Mouse (Mus musculus): ENCODE data around the gene Il3.
"Not testable (repeated sequence)": the region's sequence is repeated elsewhere in the genome, so short reads cannot be mapped to it uniquely, and the experiment has no call there.

The Il3 gene

DNA sequence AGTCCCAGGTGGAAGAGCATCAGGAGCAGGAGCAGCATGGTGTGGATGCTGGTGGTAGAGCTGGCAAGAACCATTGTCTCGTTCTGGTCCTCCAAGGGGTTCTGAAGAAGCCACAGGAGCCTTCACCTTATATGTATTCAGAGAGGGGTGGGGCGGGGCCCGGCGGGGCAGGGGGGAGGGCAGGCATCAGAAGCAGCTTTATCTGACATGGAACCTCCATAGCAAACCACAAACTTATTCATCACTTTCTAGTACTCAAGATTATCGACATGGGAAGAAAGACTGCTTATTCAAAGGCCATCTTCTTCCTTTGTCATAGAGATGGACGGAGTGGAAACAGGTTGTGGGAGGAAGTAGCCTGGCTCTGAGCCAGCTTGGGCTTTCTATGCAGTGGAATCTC lies at the start of gene Il3:
Il3 (minus strand) TSS at position 101 of the 400 bp plus-strand sequence.
- no peak for DNase-seq (ENCODE audit: low read depth, low spot score)

GRCm38 (mm10) chr11:54315336-54315735 lies 48.3 kb upstream of the Il3 start:
- DNase-seq (ENCODE audit: low read depth, low spot score): no peak

GRCm38 (mm10) chr11:54314740-54315139 lies 47.7 kb upstream of the Il3 start:
- no peak for DNase-seq (ENCODE audit: low read depth, low spot score)

DNA sequence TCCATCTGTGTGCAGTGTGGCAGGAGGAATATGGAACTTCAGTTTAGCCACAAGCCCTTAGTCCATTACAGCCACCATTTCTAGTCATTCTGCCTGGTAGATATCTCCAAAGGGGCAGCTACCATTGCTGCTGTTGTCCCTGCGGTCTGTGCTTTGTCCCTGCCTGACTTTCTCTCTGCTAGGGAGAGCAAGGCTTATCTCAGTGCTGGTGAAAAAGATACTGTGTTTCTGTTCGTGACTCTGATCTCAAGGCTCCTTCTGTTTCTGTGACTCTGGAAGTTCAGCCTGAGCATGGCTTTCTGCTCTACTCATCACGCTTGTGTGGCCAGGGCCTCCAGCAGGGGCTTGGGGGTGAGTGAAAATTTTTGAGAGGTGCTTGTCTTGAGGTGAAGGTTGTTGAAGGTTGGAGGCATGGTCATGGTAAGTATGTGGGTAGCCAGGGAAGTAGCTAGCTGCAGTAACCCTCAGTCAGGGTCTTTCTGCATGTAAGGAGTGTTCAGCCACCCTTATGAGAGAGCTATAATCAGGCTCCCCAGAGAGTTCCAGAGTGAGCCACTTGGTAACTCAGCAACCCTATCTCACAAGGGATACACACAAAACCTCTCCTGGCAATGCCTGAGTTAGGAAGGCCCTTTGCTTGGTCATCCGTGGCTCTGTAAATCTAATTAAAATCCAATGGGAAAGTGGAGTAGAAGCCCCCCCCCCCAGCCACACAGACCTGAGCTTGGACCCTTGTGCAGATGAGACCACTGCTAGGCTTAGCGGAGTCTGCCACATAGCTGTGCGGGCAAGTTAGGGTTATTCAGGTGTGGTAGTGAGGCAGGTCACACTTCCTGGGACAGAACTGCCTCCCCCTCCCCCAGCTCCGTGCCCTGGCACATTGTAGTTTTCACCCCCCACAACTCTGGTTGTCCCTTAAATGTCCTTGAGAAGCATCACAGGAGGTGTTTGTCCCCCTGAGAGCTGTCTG lies 46.6 kb upstream of the Il3 start:
- no peak for DNase-seq (ENCODE audit: low read depth, low spot score)

DNA sequence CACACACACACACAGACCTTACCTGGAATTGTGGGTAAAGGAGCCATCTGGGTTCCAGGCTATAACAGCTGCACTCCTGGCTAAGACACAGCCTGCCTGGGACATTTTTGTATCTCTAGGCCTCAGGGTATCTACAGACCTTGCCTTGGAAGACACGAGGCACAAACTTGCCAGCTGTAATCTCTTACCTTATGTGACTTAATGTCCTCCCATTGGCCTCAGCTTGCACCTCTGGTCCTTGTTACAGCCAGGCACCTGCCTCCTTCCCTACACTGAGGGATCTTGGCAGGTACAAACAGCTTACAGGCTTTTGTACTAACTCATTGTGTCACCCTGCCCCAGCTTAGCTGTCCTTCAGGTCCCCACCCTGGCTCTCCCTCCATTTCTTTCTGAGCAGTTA lies 45.5 kb upstream of the Il3 start:
- DNase-seq (ENCODE audit: low read depth, low spot score): no peak

GRCm38 (mm10) chr11:54312021-54312420 lies 44.9 kb upstream of the Il3 start:
- peak; percentile 58 for DNase-seq (ENCODE audit: low read depth, low spot score)

DNA sequence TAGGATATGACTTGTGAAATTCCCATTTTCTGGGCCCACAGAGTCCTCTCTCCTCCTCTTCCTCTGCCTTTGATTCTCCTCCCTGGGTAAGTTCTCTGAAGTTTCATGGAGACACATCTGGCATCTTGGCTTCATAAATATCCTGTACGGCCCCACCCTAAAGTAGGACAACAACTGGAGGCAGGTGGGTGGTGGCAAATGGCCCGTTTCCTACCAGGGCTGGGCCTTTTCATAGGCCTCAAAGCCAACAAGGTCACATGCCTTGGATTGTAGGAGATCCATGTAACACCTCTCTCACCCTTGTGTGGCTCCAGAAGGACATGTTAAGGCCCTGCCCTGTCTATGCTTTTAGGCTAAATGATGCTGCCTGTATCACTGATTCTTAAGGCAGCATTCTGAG lies 43.5 kb upstream of the Il3 start:
- peak; percentile 13 for DNase-seq (ENCODE audit: low read depth, low spot score)

DNA sequence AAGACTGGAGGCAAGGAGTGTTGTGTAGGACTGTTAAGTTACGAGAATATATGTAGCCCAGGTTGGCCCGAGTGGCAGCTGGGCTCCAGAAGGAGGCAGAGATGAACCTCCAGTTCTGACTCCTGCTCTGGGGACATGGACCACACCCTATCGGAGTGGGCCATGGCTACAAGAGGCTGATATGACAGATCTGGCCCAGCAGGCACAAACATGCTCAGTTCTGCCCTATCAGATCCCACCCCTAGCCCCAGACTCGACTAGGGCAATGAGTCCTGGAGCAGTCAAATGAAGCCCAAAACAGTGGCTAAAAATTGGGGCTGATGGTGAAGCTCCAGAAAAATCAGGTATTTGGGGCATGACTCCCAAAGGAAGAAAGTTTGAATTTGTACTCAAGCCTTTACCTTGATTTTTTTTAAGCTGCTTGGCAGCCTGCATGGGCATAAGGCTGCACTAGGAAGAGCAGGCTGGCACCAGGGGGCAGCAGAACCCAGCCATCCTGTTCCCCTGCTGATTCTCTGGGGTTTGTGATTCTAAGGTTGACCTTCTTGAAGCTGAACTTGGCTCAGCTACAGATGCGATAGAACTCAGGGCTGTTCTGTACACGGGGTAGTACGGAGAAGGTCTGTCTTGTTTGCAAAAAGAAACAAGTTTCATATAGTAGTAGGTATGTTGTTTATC lies 40.2 kb upstream of the Il3 start:
- DNase-seq (ENCODE audit: low read depth, low spot score): peak; percentile 35

DNA sequence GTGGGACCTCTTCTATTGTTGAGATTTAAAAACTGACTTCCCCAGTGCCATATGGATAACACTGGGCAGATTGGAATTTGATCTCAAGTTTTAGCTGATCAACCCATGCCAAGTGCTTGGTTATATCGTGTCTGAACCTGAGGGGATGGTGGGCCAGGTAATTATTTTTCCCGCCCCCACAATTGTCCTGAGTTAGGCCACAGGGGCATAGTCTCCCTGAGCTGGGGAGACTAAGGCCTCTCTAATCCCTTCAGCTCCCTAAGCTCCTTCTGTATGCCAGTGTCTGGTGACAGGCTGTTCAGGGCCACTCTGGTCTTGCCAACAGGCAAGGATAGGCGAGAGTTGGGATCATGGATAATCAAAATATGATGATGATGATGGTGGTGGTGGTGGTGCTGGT lies 38.3 kb upstream of the Il3 start:
- DNase-seq (ENCODE audit: low read depth, low spot score): no peak

DNA sequence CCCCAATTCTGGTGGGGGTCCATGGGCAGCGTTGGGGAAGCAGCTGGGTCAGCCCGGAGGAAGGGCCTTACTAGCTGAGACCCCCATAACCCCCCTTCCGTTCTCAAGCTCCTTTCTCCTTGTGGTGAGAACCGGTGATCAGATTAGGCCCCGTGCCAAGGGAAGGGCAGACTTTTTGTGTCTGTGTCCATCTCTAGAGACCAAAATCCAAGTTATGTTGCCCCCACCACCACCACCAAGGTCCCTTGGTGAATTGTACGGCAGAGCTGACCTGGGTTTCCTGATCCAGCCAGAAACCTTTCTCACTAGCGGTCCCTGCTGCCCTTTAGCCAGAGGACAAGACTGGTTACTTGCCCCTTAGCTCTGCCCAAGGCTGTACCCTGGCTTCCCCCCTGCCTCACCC lies 37.4 kb upstream of the Il3 start:
- DNase-seq (ENCODE audit: low read depth, low spot score): no peak

GRCm38 (mm10) chr11:54303728-54304470 lies 36.8 kb upstream of the Il3 start, which contains the start of gene Acsl6:
Acsl6 (plus strand) TSS chr11:54303798.
- DNase-seq (ENCODE audit: low read depth, low spot score): peak; percentile 71

GRCm38 (mm10) chr11:54303076-54303727 lies 36.1 kb upstream of the Il3 start:
- DNase-seq (ENCODE audit: low read depth, low spot score): peak; percentile 72

GRCm38 (mm10) chr11:54302606-54303005 lies 35.5 kb upstream of the Il3 start:
- no peak for DNase-seq (ENCODE audit: low read depth, low spot score)

DNA sequence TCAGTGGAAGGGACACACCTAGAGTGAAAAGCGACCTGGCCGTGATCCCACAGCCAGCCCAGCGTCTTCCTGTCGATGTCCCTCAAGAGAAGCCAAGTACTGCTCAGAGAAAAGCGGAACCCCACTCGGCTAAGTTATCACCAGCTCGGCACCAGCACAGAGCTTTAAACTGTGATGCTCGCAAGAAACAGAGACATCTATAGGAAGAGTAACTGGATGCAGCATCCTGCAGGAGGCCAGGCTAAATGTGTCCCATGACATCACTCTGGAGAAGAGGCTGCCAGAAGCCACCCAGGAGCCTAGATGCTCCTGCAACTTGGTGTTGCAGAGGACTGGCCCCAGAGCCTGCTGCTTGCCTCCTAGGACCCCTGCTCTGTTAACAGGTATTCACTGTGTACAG lies 34.9 kb upstream of the Il3 start:
- no peak for DNase-seq (ENCODE audit: low read depth, low spot score)

GRCm38 (mm10) chr11:54298777-54299176 lies 31.7 kb upstream of the Il3 start:
- DNase-seq (ENCODE audit: low read depth, low spot score): peak; percentile 30

GRCm38 (mm10) chr11:54297471-54297870 lies 30.4 kb upstream of the Il3 start:
- not testable (repeated sequence) for DNase-seq (ENCODE audit: low read depth, low spot score)

GRCm38 (mm10) chr11:54296734-54297133 lies 29.7 kb upstream of the Il3 start:
- no peak for DNase-seq (ENCODE audit: low read depth, low spot score)

DNA sequence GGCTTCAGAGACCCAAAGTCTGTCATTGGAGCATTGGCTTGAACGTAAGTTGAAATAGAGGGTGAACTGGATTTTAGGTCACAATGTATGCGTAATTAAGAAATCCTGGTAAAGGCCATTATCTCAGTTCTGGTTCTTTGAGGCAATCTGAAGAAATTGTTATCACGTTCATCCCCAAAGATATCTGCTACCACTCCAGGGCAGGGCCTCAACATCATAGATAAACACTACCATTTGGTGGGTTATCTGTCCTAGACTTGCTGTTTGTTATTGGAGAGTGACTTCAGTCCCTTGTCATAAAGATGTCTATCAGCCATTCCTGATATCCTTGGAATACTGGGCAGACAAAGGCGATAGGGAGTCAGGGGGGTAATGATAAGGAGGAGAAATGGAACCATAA lies 28.9 kb upstream of the Il3 start:
- DNase-seq (ENCODE audit: low read depth, low spot score): no peak

DNA sequence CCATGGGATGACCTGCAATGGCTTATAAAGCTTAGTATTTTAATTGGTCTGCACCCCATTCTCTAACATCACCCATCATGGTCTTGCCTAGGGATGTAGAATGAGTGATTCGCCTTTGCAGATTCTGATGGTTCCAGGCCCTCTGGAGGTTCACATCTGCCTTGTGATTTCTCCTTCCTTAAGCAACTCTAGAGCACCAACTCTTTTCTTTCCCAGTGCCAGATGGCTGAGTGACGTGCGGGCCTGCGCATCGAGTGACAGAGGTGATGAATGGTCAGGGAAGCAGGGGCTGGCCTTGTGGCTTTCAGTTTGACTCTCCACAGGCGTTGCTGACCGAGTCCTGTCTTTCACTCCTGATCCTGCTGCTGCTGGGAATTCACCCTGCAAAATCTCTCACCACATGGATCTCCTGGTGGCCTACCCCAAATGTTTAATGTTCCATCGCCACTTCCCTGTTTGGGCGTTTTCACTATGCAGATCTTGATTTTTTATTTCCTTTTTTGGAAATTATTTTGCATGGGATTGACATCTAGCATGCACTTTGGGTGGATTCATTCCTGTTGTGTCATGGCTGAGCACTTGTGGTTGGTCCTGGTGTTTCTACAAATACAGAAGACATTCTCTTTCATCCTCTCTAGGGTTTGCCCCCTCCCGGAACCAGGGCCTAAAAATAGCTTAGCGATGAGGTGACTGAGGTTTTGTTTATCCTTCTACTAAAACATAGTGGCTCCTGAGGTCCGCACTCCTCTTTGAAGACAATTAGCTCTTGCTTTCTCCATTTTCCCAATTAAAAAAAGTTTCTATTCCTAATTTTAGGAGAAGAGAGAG lies 27.1 kb upstream of the Il3 start:
- DNase-seq (ENCODE audit: low read depth, low spot score): no peak

DNA sequence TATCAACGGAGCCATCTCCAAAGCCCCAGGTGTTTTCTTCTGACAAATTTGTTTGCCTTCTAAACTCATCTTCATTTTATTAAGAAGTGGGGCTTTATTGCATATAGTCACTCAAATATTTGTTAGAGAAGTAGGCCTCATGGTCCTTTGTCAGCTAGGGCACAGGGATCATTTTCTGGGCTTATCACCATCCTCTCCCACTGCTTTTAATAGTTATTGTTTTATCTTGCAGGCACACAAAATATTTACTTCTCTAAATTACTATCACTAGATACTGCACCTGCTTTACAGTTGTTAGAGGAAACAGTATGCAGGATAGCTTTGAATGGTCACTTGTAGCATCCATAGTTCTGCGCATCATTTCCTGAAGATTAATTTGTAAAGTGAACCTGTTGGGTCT lies 25.1 kb upstream of the Il3 start:
- DNase-seq (ENCODE audit: low read depth, low spot score): no peak

Data from ES-CJ7 (cell line).